Mouse (Mus musculus) embryonic fibroblast, embryonic 13.5 days (primary cell): ENCODE measurements around the gene Csf1.

ENCODE experiments used
- CTCF ChIP-seq: IDR thresholded peaks from 2 replicates; pipeline ENCODE4 v1.5.1; 2011; ENCODE audit warnings: mild to moderate bottlenecking, control low read depth, low read length, moderate library complexity, borderline replicate concordance; ENCODE audit not compliant: insufficient read depth
- POLR2A ChIP-seq: IDR thresholded peaks from 2 replicates; pipeline ENCODE4 v1.6.1; 2011; ENCODE audit warnings: low read depth, mild to moderate bottlenecking, control low read depth, low read length, moderate library complexity

- no peak for TF ChIP-seq CTCF
- no peak for TF ChIP-seq POLR2A
These were observed 26.1 kb upstream of the Csf1 start for GRCm38 (mm10) chr3:107786344-107786743.
